Mouse (Mus musculus) forebrain, embryonic 12.5 days (tissue): ENCODE data around the gene Dhps. TPM values are rescaled to one million over a fixed set of nuclear protein-coding genes. Genes with fewer than 3 reads are reported as not detected.

Experiments
- ATAC-seq: fragments of 200-750 bp; cut with Nextera tagmentation; 2 replicates; pipeline ENCODE4 v1.8.0; 2017; ENCODE audit warnings: moderate TSS enrichment; ENCODE audit not compliant: low FRiP score
- H3K27ac ChIP-seq: fragments of 300-500 bp; sonication (generic); 2 replicates; pipeline ENCODE4 v1.5.1; 2016; ENCODE audit warnings: mild to moderate bottlenecking
- H3K27me3 ChIP-seq: fragments of 300-500 bp; sonication (generic); 2 replicates; pipeline ENCODE4 v1.6.1; 2016; ENCODE audit warnings: mild to moderate bottlenecking
- H3K36me3 ChIP-seq: fragments of 300-500 bp; sonication (generic); replicated peaks from 2 replicates; pipeline ENCODE4 v1.6.1; 2016; ENCODE audit warnings: mild to moderate bottlenecking
- H3K4me1 ChIP-seq: fragments of 300-500 bp; sonication (generic); 2 replicates; pipeline ENCODE4 v1.6.1; 2016
- H3K4me2 ChIP-seq: fragments of 300-500 bp; sonication (generic); 2 replicates; pipeline ENCODE4 v1.6.1; 2016; ENCODE audit warnings: mild to moderate bottlenecking, moderate library complexity
- H3K4me3 ChIP-seq: fragments of 300-500 bp; sonication (generic); replicated peaks from 2 replicates; pipeline ENCODE4 v1.5.1; 2016; ENCODE audit warnings: mild to moderate bottlenecking
- H3K9ac ChIP-seq: fragments of 300-500 bp; sonication (generic); 2 replicates; pipeline ENCODE4 v1.6.1; 2016; ENCODE audit warnings: mild to moderate bottlenecking
- H3K9me3 ChIP-seq: fragments of 300-500 bp; sonication (generic); 2 replicates; pipeline ENCODE4 v1.6.1; 2016
- WGBS: fragments of 180-500 bp; shearing (Covaris S2); methylation state at CpG from one replicate; pipeline ENCODE4 v1.1.7; 2016; 5-methylcytosine and 5-hydroxymethylcytosine counted together
- polyA plus RNA-seq: library from polyadenylated mRNA; unstranded; fragments of >200 nt; fragmentation: Nextera tagmentation; extraction: Ambion mirVana; gene quantifications from 2 replicates; pipeline ENCODE4 v1.2.1, GENCODE M21; 2016

Gene Dhps
- polyA plus RNA-seq, 1 experiment from 2014 or later, result 82.3 TPM

GRCm38 (mm10) chr8:85084633-85085032, 13.1 kb downstream of the Dhps start:
- H3K27me3 ChIP-seq, result no peaks in the 10 kb centered on the region
- no peak for ATAC-seq
- no peak overlapping the region for H3K9ac ChIP-seq
- H3K36me3 ChIP-seq, result peaks cover 33% of the 10 kb centered on the region
- H3K4me3 ChIP-seq, result no peak overlapping the region
- H3K27ac ChIP-seq, result no peak overlapping the region
- no peak overlapping the region for H3K4me2 ChIP-seq
- no peaks in the 10 kb centered on the region for H3K9me3 ChIP-seq
- H3K4me1 ChIP-seq, result peaks cover 37% of the 10 kb centered on the region
- 88% methylated on average over 8 of the region's 8 CpGs for WGBS

DNA sequence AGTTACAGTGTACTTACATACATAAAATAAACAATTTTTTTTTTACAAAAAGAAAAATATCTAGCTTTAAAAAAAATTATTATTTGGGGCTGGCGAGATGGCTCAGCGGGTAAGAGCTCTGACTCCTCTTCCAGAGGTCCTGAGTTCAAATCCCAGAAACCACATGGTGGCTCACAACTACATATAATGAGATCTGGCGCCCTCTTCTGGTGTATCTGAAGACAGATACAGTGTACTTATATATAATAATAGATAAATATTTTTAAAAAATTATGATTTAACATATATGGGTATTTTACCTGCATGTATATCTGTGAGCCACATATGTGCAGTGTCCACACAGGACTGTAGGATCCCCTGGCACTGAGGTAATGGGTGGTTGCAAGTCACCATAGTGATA, 14.7 kb downstream of the Dhps start:
- Histone ChIP-seq H3K4me3 (no peak overlapping the region), H3K4me1 (peaks cover 29% of the 10 kb centered on the region), H3K9me3 (no peaks in the 10 kb centered on the region), H3K27ac (no peak overlapping the region), H3K36me3 (peaks cover 37% of the 10 kb centered on the region), H3K9ac (no peak overlapping the region), H3K27me3 (no peaks in the 10 kb centered on the region), H3K4me2 (no peak overlapping the region)
- 80% methylated on average over 3 of the region's 3 CpGs for WGBS
- ATAC-seq, result no peak

- H3K27ac ChIP-seq, result no peak overlapping the region
- peaks cover 6% of the 10 kb centered on the region for H3K4me1 ChIP-seq
- H3K36me3 ChIP-seq, result peaks cover 50% of the 10 kb centered on the region
- no peak overlapping the region for H3K4me3 ChIP-seq
- no peak overlapping the region for H3K9ac ChIP-seq
- ATAC-seq, result no peak
- H3K9me3 ChIP-seq, result no peaks in the 10 kb centered on the region
- H3K4me2 ChIP-seq, result no peak overlapping the region
- WGBS, result 79% methylated on average over 2 of the region's 2 CpGs
- H3K27me3 ChIP-seq, result no peaks in the 10 kb centered on the region
These were observed 17.2 kb downstream of the Dhps start for GRCm38 (mm10) chr8:85088771-85089170.

DNA sequence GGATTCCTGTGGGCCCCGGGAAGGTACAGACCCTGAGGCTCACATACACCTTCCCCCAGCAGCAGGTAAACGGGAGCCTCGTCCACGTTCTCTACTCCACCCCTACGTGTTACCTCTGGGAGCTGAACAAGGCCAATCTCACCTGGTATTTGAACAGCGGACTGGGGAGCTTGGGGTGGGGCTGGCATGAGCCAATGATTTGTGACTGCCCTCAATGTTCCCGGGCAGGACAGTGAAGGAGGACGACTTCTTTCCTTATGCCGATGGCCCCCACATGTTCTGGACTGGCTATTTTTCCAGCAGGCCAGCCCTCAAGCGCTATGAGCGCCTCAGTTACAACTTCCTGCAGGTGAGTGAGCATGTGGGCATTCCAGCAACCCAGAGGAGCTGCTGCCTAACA, 19.3 kb downstream of the Dhps start:
- Histone ChIP-seq H3K27me3 (no peaks in the 10 kb centered on the region), H3K4me3 (no peak overlapping the region), H3K4me2 (no peak overlapping the region), H3K9ac (no peak overlapping the region), H3K4me1 (no peaks in the 10 kb centered on the region), H3K9me3 (no peaks in the 10 kb centered on the region), H3K36me3 (peaks cover 60% of the 10 kb centered on the region), H3K27ac (no peak overlapping the region)
- ATAC-seq, result no peak
- WGBS, result 91% methylated on average over 11 of the region's 11 CpGs

- peaks cover 65% of the 10 kb centered on the region for H3K36me3 ChIP-seq
These were observed 20.1 kb downstream of the Dhps start for GRCm38 (mm10) chr8:85091526-85092090.

DNA sequence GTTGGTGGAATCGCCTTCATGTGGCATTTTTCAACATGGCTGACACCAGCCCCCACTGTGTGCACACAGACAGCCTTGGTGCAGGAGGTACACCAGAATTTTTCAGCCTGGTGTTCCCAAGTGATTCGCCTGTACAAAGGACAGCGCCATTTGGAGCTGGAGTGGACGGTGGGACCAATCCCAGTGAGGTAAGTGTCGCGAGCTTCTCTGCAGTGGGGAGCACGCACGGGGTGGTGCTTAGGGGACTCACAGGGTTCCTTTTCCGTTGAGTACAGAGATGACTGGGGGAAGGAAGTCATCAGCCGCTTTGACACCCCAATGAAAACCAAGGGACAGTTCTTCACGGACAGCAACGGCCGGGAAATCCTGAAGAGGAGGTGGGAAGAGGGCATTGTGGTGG, 23.5 kb downstream of the Dhps start:
- Histone ChIP-seq H3K4me3 (no peak overlapping the region), H3K36me3 (peaks cover 63% of the 10 kb centered on the region), H3K27me3 (no peaks in the 10 kb centered on the region), H3K4me1 (no peaks in the 10 kb centered on the region), H3K9ac (no peak overlapping the region), H3K9me3 (no peaks in the 10 kb centered on the region), H3K4me2 (no peak overlapping the region), H3K27ac (no peak overlapping the region)
- WGBS, result 97% methylated on average over 13 of the region's 13 CpGs
- ATAC-seq, result no peak

More at GRCm38 (mm10) chr8:85091526-85092090, 20.1 kb downstream of the Dhps start:
- H3K4me1 ChIP-seq, result no peaks in the 10 kb centered on the region
- H3K4me2 ChIP-seq, result no peak overlapping the region
- H3K9me3 ChIP-seq, result no peaks in the 10 kb centered on the region
- no peak overlapping the region for H3K9ac ChIP-seq
- H3K27ac ChIP-seq, result no peak overlapping the region
- ATAC-seq, result no peak
- H3K4me3 ChIP-seq, result no peak overlapping the region
- no peaks in the 10 kb centered on the region for H3K27me3 ChIP-seq
- 27% methylated on average over 21 of the region's 21 CpGs for WGBS

DNA sequence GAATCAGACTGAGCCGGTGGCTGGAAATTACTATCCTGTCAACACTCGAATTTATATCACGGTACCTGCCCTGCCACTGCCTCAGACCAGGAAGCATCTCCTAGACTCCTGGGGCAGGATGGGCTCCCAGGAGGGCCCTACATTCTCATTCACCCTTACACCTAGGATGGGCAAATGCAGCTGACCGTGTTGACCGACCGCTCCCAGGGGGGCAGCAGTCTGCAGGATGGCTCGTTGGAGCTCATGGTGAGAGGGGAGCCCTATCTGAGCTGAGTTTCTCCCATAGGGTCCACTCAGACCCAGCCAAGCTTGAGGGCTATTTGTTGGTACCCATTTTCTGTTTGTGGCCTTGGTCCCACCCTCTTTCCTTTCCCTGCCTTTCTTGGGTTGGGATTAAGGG, 24.0 kb downstream of the Dhps start:
- Histone ChIP-seq H3K36me3 (peaks cover 63% of the 10 kb centered on the region), H3K27ac (no peak overlapping the region), H3K9me3 (no peaks in the 10 kb centered on the region), H3K4me2 (no peak overlapping the region), H3K4me3 (no peak overlapping the region), H3K4me1 (no peaks in the 10 kb centered on the region), H3K9ac (no peak overlapping the region), H3K27me3 (no peaks in the 10 kb centered on the region)
- WGBS, result 90% methylated on average over 7 of the region's 7 CpGs
- no peak for ATAC-seq

DNA sequence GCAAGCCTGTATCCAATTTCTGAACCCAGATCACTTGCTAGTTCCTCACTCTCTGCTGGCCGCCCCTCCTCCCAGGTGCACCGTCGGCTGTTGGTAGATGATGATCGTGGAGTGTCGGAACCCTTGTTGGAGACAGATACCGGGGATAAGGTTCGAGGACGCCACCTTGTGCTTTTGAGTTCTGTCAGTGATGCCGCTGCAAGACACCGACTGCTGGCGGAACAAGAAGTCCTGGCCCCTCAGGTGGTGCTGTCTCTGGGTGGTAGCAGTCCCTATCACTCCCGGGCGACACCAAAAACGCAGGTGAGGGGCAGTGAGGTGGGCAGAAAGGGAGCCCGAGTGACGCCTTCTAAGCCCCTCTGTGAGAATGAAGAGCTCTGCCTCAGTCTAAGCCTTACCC, 24.6 kb downstream of the Dhps start:
- Histone ChIP-seq H3K36me3 (peaks cover 60% of the 10 kb centered on the region), H3K27me3 (no peaks in the 10 kb centered on the region), H3K4me1 (no peaks in the 10 kb centered on the region), H3K9ac (no peak overlapping the region), H3K4me3 (no peak overlapping the region), H3K9me3 (no peaks in the 10 kb centered on the region), H3K4me2 (no peak overlapping the region), H3K27ac (no peak overlapping the region)
- 94% methylated on average over 16 of the region's 16 CpGs for WGBS
- ATAC-seq, result no peak

GRCm38 (mm10) chr8:85096850-85097249, 25.3 kb downstream of the Dhps start:
- Histone ChIP-seq H3K9ac (no peak overlapping the region), H3K36me3 (peaks cover 57% of the 10 kb centered on the region), H3K27ac (no peak overlapping the region), H3K9me3 (no peaks in the 10 kb centered on the region), H3K4me1 (no peaks in the 10 kb centered on the region), H3K4me3 (no peak overlapping the region), H3K27me3 (no peaks in the 10 kb centered on the region), H3K4me2 (no peak overlapping the region)
- no peak for ATAC-seq
- 96% methylated on average over 4 of the region's 4 CpGs for WGBS

- H3K4me1 ChIP-seq, result no peaks in the 10 kb centered on the region
- no peaks in the 10 kb centered on the region for H3K9me3 ChIP-seq
- H3K9ac ChIP-seq, result no peak overlapping the region
- no peak overlapping the region for H3K27ac ChIP-seq
- H3K27me3 ChIP-seq, result no peaks in the 10 kb centered on the region
- no peak overlapping the region for H3K4me3 ChIP-seq
- peaks cover 35% of the 10 kb centered on the region for H3K36me3 ChIP-seq
- whole genome bisulfite sequencing, result 86% methylated on average over 4 of the region's 4 CpGs
- ATAC-seq, result no peak
- H3K4me2 ChIP-seq, result no peak overlapping the region
These were observed 28.6 kb downstream of the Dhps start for GRCm38 (mm10) chr8:85100076-85100665.

- ATAC-seq, result no peak
- no peaks in the 10 kb centered on the region for H3K27me3 ChIP-seq
- no peak overlapping the region for H3K4me2 ChIP-seq
- no peak overlapping the region for H3K4me3 ChIP-seq
- H3K9me3 ChIP-seq, result no peaks in the 10 kb centered on the region
- H3K4me1 ChIP-seq, result no peaks in the 10 kb centered on the region
- no peak overlapping the region for H3K27ac ChIP-seq
- peaks cover 14% of the 10 kb centered on the region for H3K36me3 ChIP-seq
- H3K9ac ChIP-seq, result no peak overlapping the region
- 95% methylated on average over 10 of the region's 10 CpGs for WGBS
These were observed 41.7 kb downstream of the Dhps start for GRCm38 (mm10) chr8:85113241-85113640.

DNA sequence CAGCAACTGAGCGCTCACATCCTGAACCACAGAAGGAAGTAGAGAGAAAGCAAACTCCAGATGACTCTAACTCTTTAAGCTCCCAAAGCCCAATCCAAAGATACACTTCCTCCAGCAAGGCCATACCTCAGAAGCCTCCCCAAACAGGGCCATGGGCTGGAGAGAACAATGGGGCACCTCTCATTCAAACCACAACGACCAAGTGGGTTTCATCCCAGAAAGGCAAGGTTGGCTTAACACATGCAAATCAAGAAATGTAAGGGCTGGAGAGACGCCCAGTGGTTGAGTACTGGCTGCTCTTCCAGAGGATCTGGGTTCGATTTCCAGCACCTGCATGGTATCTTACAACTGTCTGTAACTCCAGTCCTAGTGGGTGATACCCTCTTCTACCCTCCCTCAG, 43.9 kb downstream of the Dhps start:
- H3K27me3 ChIP-seq, result no peaks in the 10 kb centered on the region
- peaks cover 4% of the 10 kb centered on the region; the same call in 1 of the 2 replicates for H3K4me1 ChIP-seq
- WGBS, result 77% methylated on average over 4 of the region's 4 CpGs
- no peak for ATAC-seq
- no peak overlapping the region for H3K27ac ChIP-seq
- no peaks in the 10 kb centered on the region for H3K9me3 ChIP-seq
- no peak overlapping the region for H3K9ac ChIP-seq
- H3K36me3 ChIP-seq, result peaks cover 3% of the 10 kb centered on the region
- H3K4me3 ChIP-seq, result no peak overlapping the region
- no peak overlapping the region for H3K4me2 ChIP-seq

DNA sequence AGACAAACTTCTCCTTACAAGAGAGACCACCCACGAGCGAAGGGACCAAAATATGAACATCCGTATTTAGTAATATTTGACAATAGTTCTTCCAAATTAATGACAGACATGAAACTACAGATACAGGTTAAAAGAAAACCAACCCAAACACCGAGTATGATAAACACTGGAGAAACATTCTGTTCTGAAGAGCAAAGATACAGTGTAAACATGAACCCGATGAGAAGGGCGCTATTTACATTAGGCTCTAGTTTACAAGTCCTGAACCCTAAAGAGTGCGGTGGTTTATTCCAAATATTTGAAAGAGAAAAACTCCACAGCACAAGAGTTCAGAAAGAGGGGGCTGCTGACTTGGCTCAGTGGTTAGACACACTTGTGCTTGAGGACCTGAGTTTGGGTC, 45.4 kb downstream of the Dhps start:
- Histone ChIP-seq H3K27me3 (no peaks in the 10 kb centered on the region), H3K27ac (no peak overlapping the region), H3K4me3 (no peak overlapping the region), H3K36me3 (no peaks in the 10 kb centered on the region), H3K9ac (no peak overlapping the region), H3K4me2 (no peak overlapping the region), H3K4me1 (peaks cover 4% of the 10 kb centered on the region; the same call in 1 of the 2 replicates), H3K9me3 (no peaks in the 10 kb centered on the region)
- WGBS, result 93% methylated on average over 7 of the region's 7 CpGs
- no peak for ATAC-seq
